Mouse (Mus musculus) MEL (cell line): Measurements from ENCODE around the gene Dgkg.

Experiments
- CHD2 ChIP-seq: IDR thresholded peaks from 2 replicates; pipeline ENCODE4 v1.6.1; 2011; ENCODE audit warnings: low read length, improper control_type of control experiment
- CTCF ChIP-seq, 3 experiments: IDR thresholded peaks in 2 of 3; conservative IDR thresholded peaks in 1 of 3; 2 replicates each; pipeline ENCODE4 v1.5.1; 2011 to 2012; ENCODE audit warnings: low read length in 3 of 3, low read depth in 2 of 3, mild to moderate bottlenecking in 2 of 3, improper control_type of control experiment in 1 of 3, inconsistent platforms in 1 of 3, mixed read lengths in 1 of 3, moderate library complexity in 1 of 3; ENCODE audit not compliant: control insufficient read depth in 1 of 3, insufficient read depth in 1 of 3, poor library complexity in 1 of 3, severe bottlenecking in 1 of 3
- EP300 ChIP-seq, 2 experiments: IDR thresholded peaks; 2 replicates each; pipeline ENCODE4 v1.6.1; 2011; ENCODE audit warnings: improper control_type of control experiment in 2 of 2, low read length in 2 of 2, low read depth in 1 of 2, mild to moderate bottlenecking in 1 of 2
- HCFC1 ChIP-seq: IDR thresholded peaks from 2 replicates; pipeline ENCODE4 v1.6.1; 2012; ENCODE audit warnings: low read depth, mild to moderate bottlenecking, inconsistent platforms, low read length, improper control_type of control experiment, moderate library complexity
- JUND ChIP-seq: IDR thresholded peaks from 2 replicates; pipeline ENCODE4 v1.6.1; 2011; ENCODE audit warnings: low read depth, mild to moderate bottlenecking, improper control_type of control experiment, low read length
- NRF1 ChIP-seq: IDR thresholded peaks from 2 replicates; pipeline ENCODE4 v1.6.1; 2014; ENCODE audit warnings: low read depth, mild to moderate bottlenecking, inconsistent platforms, low read length, improper control_type of control experiment, moderate library complexity; ENCODE audit not compliant: poor library complexity, insufficient read depth, severe bottlenecking
- POLR2A ChIP-seq, 2 experiments: IDR thresholded peaks; 2 replicates each; pipeline ENCODE4 v1.6.1; 2011 to 2012; ENCODE audit warnings: low read length in 2 of 2, mild to moderate bottlenecking in 2 of 2, control low read depth in 1 of 2, improper control_type of control experiment in 1 of 2, low read depth in 1 of 2, moderate library complexity in 1 of 2; ENCODE audit not compliant: control insufficient read depth in 1 of 2, insufficient read depth in 1 of 2, poor library complexity in 1 of 2
- POLR2AphosphoS2 ChIP-seq: IDR thresholded peaks from 2 replicates; pipeline ENCODE4 v1.6.1; 2011; ENCODE audit warnings: low read length, improper control_type of control experiment
- SMC3 ChIP-seq: IDR thresholded peaks from 2 replicates; pipeline ENCODE4 v1.6.1; 2011; ENCODE audit warnings: low read depth, low read length, improper control_type of control experiment
- TAL1 ChIP-seq: IDR thresholded peaks from 2 replicates; pipeline ENCODE4 v1.6.1; 2012; ENCODE audit warnings: mild to moderate bottlenecking, inconsistent platforms, low read length, moderate library complexity, mixed read lengths
- USF1 ChIP-seq: IDR thresholded peaks from 2 replicates; pipeline ENCODE4 v1.6.1; 2014; ENCODE audit warnings: low read depth, mild to moderate bottlenecking, inconsistent platforms, low read length, improper control_type of control experiment, moderate library complexity
- ZC3H11A ChIP-seq: IDR thresholded peaks from 2 replicates; pipeline ENCODE4 v1.6.1; 2012; ENCODE audit warnings: low read depth, mild to moderate bottlenecking, inconsistent platforms, low read length, improper control_type of control experiment
- ZNF384 ChIP-seq: IDR thresholded peaks from 2 replicates; pipeline ENCODE4 v1.6.1; 2012; ENCODE audit warnings: low read depth, mild to moderate bottlenecking, inconsistent platforms, low read length, improper control_type of control experiment

- TF ChIP-seq ZC3H11A (no peak), POLR2AphosphoS2 (no peak), USF1 (no peak), CTCF (IDR thresholded peaks at IDR 0.05 in 2 of 3, conservative IDR thresholded peaks at IDR 0.05 in 1 of 3; ENCODE audit: control insufficient read depth in 1 of 3, insufficient read depth in 1 of 3, low read depth in 2 of 3, low read length in 3 of 3, poor library complexity in 1 of 3, severe bottlenecking in 1 of 3) (no peak), POLR2A (IDR thresholded peaks at IDR 0.05; ENCODE audit: control insufficient read depth in 1 of 2, insufficient read depth in 1 of 2, low read depth in 1 of 2, low read length in 2 of 2, poor library complexity in 1 of 2) (no peak), JUND (no peak), HCFC1 (no peak), CHD2 (no peak), SMC3 (no peak), TAL1 (no peak), NRF1 (no peak), EP300 (IDR thresholded peaks at IDR 0.05; ENCODE audit: low read depth in 1 of 2, low read length in 2 of 2) (no peak), ZNF384 (no peak)
These were observed 226.6 kb downstream of the Dgkg start for GRCm38 (mm10) chr16:22430211-22430951.
